Mouse (Mus musculus): ENCODE results near the gene Hmgb2.
"Not testable (repeated sequence)": the region's sequence is repeated elsewhere in the genome, so short reads cannot be mapped to it uniquely, and the experiment has no call there.

Hmgb2 gene

GRCm38 (mm10) chr8:57510791-57511315, 854 bp upstream of the Hmgb2 start:
- DNase-seq (ENCODE audit: low read depth, low spot score) = no peak

GRCm38 (mm10) chr8:57512141-57513056, 692 bp downstream of the Hmgb2 start:
- no peak for DNase-seq (ENCODE audit: low read depth, low spot score)

GRCm38 (mm10) chr8:57513178-57513661, 1.5 kb downstream of the Hmgb2 start:
- DNase-seq (ENCODE audit: low read depth, low spot score) = not testable (repeated sequence)

- DNase-seq (ENCODE audit: low read depth, low spot score) = not testable (repeated sequence)
Observed at GRCm38 (mm10) chr8:57516685-57517084, 5.0 kb downstream of the Hmgb2 start.

GRCm38 (mm10) chr8:57517723-57518122, 6.0 kb downstream of the Hmgb2 start:
- DNase-seq (ENCODE audit: low read depth, low spot score) = no peak

- DNase-seq (ENCODE audit: low read depth, low spot score) = no peak
Observed at GRCm38 (mm10) chr8:57520186-57520786, 8.6 kb downstream of the Hmgb2 start.

- no peak for DNase-seq (ENCODE audit: low read depth, low spot score)
Observed at GRCm38 (mm10) chr8:57528036-57528435, 16.3 kb downstream of the Hmgb2 start.

- DNase-seq (ENCODE audit: low read depth, low spot score) = no peak
Observed at GRCm38 (mm10) chr8:57530238-57530637, 18.5 kb downstream of the Hmgb2 start.

GRCm38 (mm10) chr8:57530666-57531349, 19.1 kb downstream of the Hmgb2 start:
- DNase-seq (ENCODE audit: low read depth, low spot score) = peak; percentile 59

- DNase-seq (ENCODE audit: low read depth, low spot score) = no peak
Observed at GRCm38 (mm10) chr8:57532223-57532622, 20.5 kb downstream of the Hmgb2 start.

- DNase-seq (ENCODE audit: low read depth, low spot score) = no peak
Observed at GRCm38 (mm10) chr8:57533106-57533505, 21.4 kb downstream of the Hmgb2 start.

- no peak for DNase-seq (ENCODE audit: low read depth, low spot score)
Observed at GRCm38 (mm10) chr8:57534495-57534894, 22.8 kb downstream of the Hmgb2 start.

GRCm38 (mm10) chr8:57536167-57536566, 24.5 kb downstream of the Hmgb2 start:
- no peak for DNase-seq (ENCODE audit: low read depth, low spot score)

GRCm38 (mm10) chr8:57538601-57539000, 26.9 kb downstream of the Hmgb2 start:
- no peak for DNase-seq (ENCODE audit: low read depth, low spot score)

- DNase-seq (ENCODE audit: low read depth, low spot score) = peak; percentile 67
Observed at GRCm38 (mm10) chr8:57540110-57540838, 28.6 kb downstream of the Hmgb2 start.

GRCm38 (mm10) chr8:57540951-57541350, 29.2 kb downstream of the Hmgb2 start:
- DNase-seq (ENCODE audit: low read depth, low spot score) = no peak

GRCm38 (mm10) chr8:57541405-57541804, 29.7 kb downstream of the Hmgb2 start:
- no peak for DNase-seq (ENCODE audit: low read depth, low spot score)

- no peak for DNase-seq (ENCODE audit: low read depth, low spot score)
Observed at GRCm38 (mm10) chr8:57546401-57546800, 34.7 kb downstream of the Hmgb2 start.

- DNase-seq (ENCODE audit: low read depth, low spot score) = no peak
Observed at GRCm38 (mm10) chr8:57546834-57547233, 35.1 kb downstream of the Hmgb2 start.

GRCm38 (mm10) chr8:57547581-57547980, 35.9 kb downstream of the Hmgb2 start:
- DNase-seq (ENCODE audit: low read depth, low spot score) = no peak

Measured in telencephalon, adult 2 months (tissue).